Mouse (Mus musculus) intestine, embryonic 14.5 days (tissue): Measurements from ENCODE around the gene Prnd. TPM values are rescaled to one million over a fixed set of nuclear protein-coding genes. Genes with fewer than 3 reads are reported as not detected.

ENCODE experiments used
- ATAC-seq: fragments of 200-750 bp; cut with Nextera tagmentation; replicated peaks from 2 replicates; pipeline ENCODE4 v1.8.0; 2017; ENCODE audit warnings: low read depth, moderate number of reproducible peaks, moderate TSS enrichment, moderate library complexity; ENCODE audit not compliant: low FRiP score, low TSS enrichment
- DNase-seq: peaks from one replicate; pipeline ENCODE4 v3.0.0-alpha.2; 2018; ENCODE audit warnings: low spot score
- H3K27ac ChIP-seq: fragments of 300-500 bp; sonication (generic); 2 replicates; pipeline ENCODE4 v1.5.1; 2014; ENCODE audit warnings: low read depth, mild to moderate bottlenecking, control low read depth
- H3K27me3 ChIP-seq: fragments of 300-500 bp; sonication (generic); replicated peaks from 2 replicates; pipeline ENCODE4 v1.6.1; 2014; ENCODE audit warnings: low read length, control low read depth; ENCODE audit not compliant: control insufficient read depth, insufficient read depth
- H3K36me3 ChIP-seq: fragments of 300-500 bp; sonication (generic); 2 replicates; pipeline ENCODE4 v1.6.1; 2014; ENCODE audit warnings: low read length, control low read depth; ENCODE audit not compliant: control insufficient read depth, insufficient read depth
- H3K4me1 ChIP-seq: fragments of 300-500 bp; sonication (generic); replicated peaks from 2 replicates; pipeline ENCODE4 v1.6.1; 2014; ENCODE audit warnings: low read length, control low read depth, mixed read lengths; ENCODE audit not compliant: control insufficient read depth, insufficient read depth
- H3K4me2 ChIP-seq: fragments of 300-500 bp; sonication (generic); 2 replicates; pipeline ENCODE4 v1.6.1; 2014; ENCODE audit warnings: low read length
- H3K4me3 ChIP-seq: fragments of 300-500 bp; sonication (generic); 2 replicates; pipeline ENCODE4 v1.5.1; 2014; ENCODE audit warnings: low read depth, low read length, control low read depth, mixed read lengths
- H3K9ac ChIP-seq: fragments of 300-500 bp; sonication (generic); 2 replicates; pipeline ENCODE4 v1.6.1; 2014; ENCODE audit warnings: mild to moderate bottlenecking, low read length
- H3K9me3 ChIP-seq: fragments of 300-500 bp; sonication (generic); 2 replicates; pipeline ENCODE4 v1.6.1; 2016; ENCODE audit warnings: low read length, control low read depth; ENCODE audit not compliant: control insufficient read depth
- WGBS: fragments of 180-500 bp; shearing (Covaris S2); extraction: QIAGEN DNeasy Blood & Tissue Kit; methylation state at CpG from one replicate; pipeline ENCODE4 v1.1.7; 2014; 5-methylcytosine and 5-hydroxymethylcytosine counted together
- polyA plus RNA-seq: library from polyadenylated mRNA; unstranded; fragments of >200 nt; fragmentation: Nextera tagmentation; extraction: Ambion mirVana; gene quantifications from 2 replicates; pipeline ENCODE4 v1.2.1, GENCODE M21; 2014

Prnd gene
- polyA plus RNA-seq, 1 experiment from 2014 or later, result 43.0 TPM

- Histone ChIP-seq H3K9me3 (no peaks in the 10 kb centered on the region; the same call in 1 of the 2 replicates), H3K9ac (no peak overlapping the region), H3K27me3 (no peaks in the 10 kb centered on the region), H3K27ac (no peak overlapping the region), H3K4me2 (no peak overlapping the region), H3K4me1 (no peaks in the 10 kb centered on the region), H3K4me3 (no peak overlapping the region), H3K36me3 (no peaks in the 10 kb centered on the region)
- ATAC-seq (no peak; the same call in 1 of the 2 replicates), DNase-seq (peak; percentile 54)
- WGBS, result 32% methylated on average over 9 of the region's 9 CpGs
Observed at GRCm38 (mm10) chr2:131980866-131981265, 30.2 kb downstream of the Prnd start.

DNA sequence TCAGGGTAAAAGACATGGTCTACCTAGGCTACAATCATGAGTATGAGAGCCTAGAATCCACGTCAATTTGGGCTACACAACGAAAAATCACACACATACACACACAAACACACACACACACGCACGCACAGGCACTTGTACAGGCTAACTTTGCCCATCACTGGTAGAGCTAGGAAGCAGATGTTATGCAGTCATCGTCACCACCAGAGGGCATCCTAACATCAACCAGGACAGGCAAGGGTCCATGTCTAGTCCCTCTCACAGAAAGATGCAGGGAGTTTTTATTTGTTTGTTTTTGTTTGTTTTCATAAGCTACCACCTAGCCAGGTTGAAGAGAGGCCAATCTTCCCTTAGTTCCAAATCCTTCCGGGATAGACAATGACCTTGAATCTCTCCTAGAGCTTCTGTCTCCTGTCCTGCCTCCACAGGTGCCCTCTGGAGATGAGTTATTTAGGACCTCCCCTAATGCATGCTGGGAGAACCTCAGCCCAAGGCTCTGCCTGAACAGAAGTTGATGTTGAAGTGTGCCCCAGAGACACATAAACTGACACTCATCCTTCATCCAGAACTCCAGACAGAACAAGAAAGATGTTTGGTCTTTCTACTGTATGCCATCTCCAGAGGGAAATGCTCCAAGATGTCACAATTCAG, 32.0 kb downstream of the Prnd start:
- no peaks in the 10 kb centered on the region for H3K4me1 ChIP-seq
- no peaks in the 10 kb centered on the region; the same call in 1 of the 2 replicates for H3K9me3 ChIP-seq
- no peaks in the 10 kb centered on the region for H3K36me3 ChIP-seq
- WGBS, result 17% methylated on average over 6 of the region's 6 CpGs
- no peak overlapping the region for H3K4me2 ChIP-seq
- no peaks in the 10 kb centered on the region for H3K27me3 ChIP-seq
- no peak overlapping the region for H3K27ac ChIP-seq
- H3K9ac ChIP-seq, result no peak overlapping the region
- ATAC-seq (0 out of 2 replicates have a peak, but pooled peaks have one; percentile 56), DNase-seq (peak; percentile 68)
- H3K4me3 ChIP-seq, result no peak overlapping the region

GRCm38 (mm10) chr2:131987950-131988349, 37.3 kb downstream of the Prnd start:
- H3K27ac ChIP-seq, result no peak overlapping the region
- ATAC-seq (no peak), DNase-seq (no peak)
- H3K9ac ChIP-seq, result no peak overlapping the region
- no peaks in the 10 kb centered on the region for H3K36me3 ChIP-seq
- 51% methylated on average over 3 of the region's 3 CpGs for whole genome bisulfite sequencing
- H3K27me3 ChIP-seq, result no peaks in the 10 kb centered on the region
- H3K9me3 ChIP-seq, result no peaks in the 10 kb centered on the region
- no peak overlapping the region for H3K4me2 ChIP-seq
- no peaks in the 10 kb centered on the region for H3K4me1 ChIP-seq
- H3K4me3 ChIP-seq, result no peak overlapping the region

DNA sequence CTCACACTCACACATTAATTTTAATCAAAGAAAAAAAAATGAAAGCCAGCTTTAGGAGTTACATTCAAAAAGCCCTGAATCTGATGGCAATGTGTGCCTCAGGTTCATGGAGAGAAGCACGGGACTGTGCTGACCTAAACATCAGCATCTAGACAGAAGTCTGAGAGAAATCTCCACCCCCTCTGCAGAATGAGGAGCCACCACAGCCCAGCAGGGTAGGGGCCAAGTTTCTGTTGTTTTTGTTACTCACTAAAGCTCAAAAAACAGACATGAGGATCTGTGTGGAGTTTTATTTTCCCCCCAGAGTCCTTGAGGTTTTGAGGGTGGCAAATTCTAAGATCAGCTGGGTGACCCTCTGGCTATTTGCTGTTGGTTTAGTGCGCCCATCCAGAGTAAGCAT, 37.9 kb downstream of the Prnd start:
- H3K9me3 ChIP-seq, result no peaks in the 10 kb centered on the region
- no peak overlapping the region for H3K4me2 ChIP-seq
- ATAC-seq (no peak), DNase-seq (no peak)
- no peak overlapping the region for H3K9ac ChIP-seq
- no peaks in the 10 kb centered on the region for H3K36me3 ChIP-seq
- no peaks in the 10 kb centered on the region for H3K4me1 ChIP-seq
- no peaks in the 10 kb centered on the region for H3K27me3 ChIP-seq
- H3K4me3 ChIP-seq, result no peak overlapping the region
- 64% methylated on average over 2 of the region's 2 CpGs for WGBS
- no peak overlapping the region for H3K27ac ChIP-seq

DNA sequence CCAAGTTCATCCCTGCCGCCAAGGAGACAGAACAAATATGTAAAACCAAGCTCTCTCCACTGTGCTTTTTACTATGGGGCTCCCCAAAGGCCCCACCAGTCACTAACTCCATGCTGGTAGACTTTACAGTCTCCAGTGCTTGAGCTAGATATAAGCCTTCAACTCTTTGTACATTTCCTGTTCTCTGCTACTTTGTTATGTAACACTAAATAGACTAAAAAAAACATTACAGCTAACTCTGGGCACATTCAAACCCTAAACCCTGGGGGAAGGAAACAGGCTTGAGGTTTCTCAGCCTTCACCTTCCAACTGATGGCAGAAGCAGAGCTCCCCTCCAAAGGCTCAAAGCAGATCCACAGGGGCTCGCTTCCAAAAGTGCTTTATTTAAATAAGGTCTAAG, 41.8 kb downstream of the Prnd start:
- H3K4me2 ChIP-seq, result no peak overlapping the region
- no peaks in the 10 kb centered on the region for H3K9me3 ChIP-seq
- H3K27ac ChIP-seq, result no peak overlapping the region
- ATAC-seq (no peak), DNase-seq (no peak)
- H3K4me3 ChIP-seq, result no peak overlapping the region
- H3K36me3 ChIP-seq, result no peaks in the 10 kb centered on the region
- WGBS, result 84% methylated on average over 2 of the region's 2 CpGs
- H3K9ac ChIP-seq, result no peak overlapping the region
- no peaks in the 10 kb centered on the region for H3K27me3 ChIP-seq
- H3K4me1 ChIP-seq, result no peaks in the 10 kb centered on the region

DNA sequence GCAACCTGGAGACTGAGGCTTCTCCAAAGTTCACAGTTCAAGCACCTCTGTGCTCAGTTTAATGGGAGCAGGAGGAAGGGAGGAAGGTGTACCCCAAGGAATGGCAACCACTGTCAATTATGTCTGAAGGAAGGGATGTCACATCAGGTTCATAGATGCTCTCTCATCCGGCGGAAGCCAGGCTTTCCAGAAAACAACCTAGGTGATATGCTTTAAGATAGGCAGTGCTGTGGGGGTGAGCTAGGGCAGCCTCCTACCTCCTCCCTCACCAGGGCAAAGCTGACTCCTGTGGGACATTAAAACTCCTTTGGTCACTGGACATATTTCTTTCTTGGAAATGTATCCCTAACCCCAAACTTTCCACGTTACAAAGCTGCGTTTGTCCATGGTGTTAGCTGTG, 42.5 kb downstream of the Prnd start:
- H3K36me3 ChIP-seq, result no peaks in the 10 kb centered on the region
- H3K4me3 ChIP-seq, result no peak overlapping the region
- H3K9ac ChIP-seq, result no peak overlapping the region
- ATAC-seq (no peak), DNase-seq (no peak)
- no peak overlapping the region for H3K4me2 ChIP-seq
- H3K27ac ChIP-seq, result no peak overlapping the region
- no peaks in the 10 kb centered on the region for H3K4me1 ChIP-seq
- 66% methylated on average over 4 of the region's 4 CpGs for WGBS
- no peaks in the 10 kb centered on the region for H3K9me3 ChIP-seq
- no peaks in the 10 kb centered on the region for H3K27me3 ChIP-seq

DNA sequence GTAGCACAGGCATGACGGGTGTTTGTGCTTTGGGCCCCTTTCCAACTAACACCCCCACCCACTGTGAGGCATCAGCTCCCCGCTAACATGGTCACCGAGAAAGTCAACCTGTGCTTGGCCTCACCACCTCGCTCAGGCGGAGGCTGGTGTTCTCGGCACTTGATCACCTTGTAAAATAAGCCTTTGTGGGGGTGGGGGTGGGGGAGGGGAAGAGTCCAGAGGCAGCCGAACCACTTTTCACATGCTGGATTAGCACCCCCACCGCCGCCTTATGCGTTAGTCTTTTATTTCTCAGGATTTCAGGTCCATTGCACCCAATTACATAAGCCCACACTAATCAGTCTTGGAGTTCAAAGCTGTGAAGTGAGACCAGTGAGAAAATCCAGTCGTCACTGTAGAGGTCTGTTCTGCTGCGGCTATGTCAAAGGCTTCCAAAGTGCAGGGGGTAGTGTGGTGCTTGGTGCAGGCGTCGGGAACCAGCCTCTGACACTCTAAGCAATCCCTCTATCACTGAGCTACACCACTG, 43.0 kb downstream of the Prnd start:
- WGBS, result 28% methylated on average over 14 of the region's 14 CpGs
- no peaks in the 10 kb centered on the region for H3K9me3 ChIP-seq
- ATAC-seq, result no peak
- H3K9ac ChIP-seq, result no peak overlapping the region
- no peaks in the 10 kb centered on the region for H3K27me3 ChIP-seq
- no peak overlapping the region for H3K4me3 ChIP-seq
- no peaks in the 10 kb centered on the region for H3K36me3 ChIP-seq
- no peaks in the 10 kb centered on the region for H3K4me1 ChIP-seq
- no peak for DNase-seq
- no peak overlapping the region for H3K4me2 ChIP-seq
- no peak overlapping the region for H3K27ac ChIP-seq

DNA sequence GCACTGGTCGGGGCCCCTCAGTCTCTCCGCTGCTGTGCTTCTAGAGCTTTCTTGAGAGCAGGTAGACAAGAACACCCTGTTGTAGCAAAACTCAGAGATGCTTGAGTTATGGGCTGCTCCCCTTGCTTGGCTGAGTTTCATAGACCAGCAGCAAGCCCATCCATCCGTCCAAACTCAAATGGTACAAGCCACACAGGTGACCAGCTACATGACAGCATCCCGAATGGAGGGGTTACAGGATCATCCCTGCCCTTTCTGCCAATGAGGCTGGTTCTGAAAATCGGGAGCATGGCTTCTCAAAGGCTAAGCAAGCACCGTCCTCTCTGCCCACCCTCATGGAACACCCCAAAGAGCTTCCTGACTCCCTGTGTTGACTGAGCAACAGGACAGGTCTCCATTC, 44.3 kb downstream of the Prnd start:
- Histone ChIP-seq H3K27me3 (no peaks in the 10 kb centered on the region), H3K4me2 (no peak overlapping the region), H3K4me3 (no peak overlapping the region), H3K36me3 (no peaks in the 10 kb centered on the region), H3K9ac (no peak overlapping the region), H3K9me3 (no peaks in the 10 kb centered on the region), H3K27ac (no peak overlapping the region), H3K4me1 (no peaks in the 10 kb centered on the region)
- 88% methylated on average over 6 of the region's 6 CpGs for WGBS
- no peak for DNase-seq
- no peak for ATAC-seq

GRCm38 (mm10) chr2:131995742-131996141, 45.1 kb downstream of the Prnd start:
- Histone ChIP-seq H3K4me1 (no peaks in the 10 kb centered on the region), H3K27ac (no peak overlapping the region), H3K9me3 (no peaks in the 10 kb centered on the region), H3K4me3 (no peak overlapping the region), H3K9ac (no peak overlapping the region), H3K4me2 (no peak overlapping the region), H3K27me3 (no peaks in the 10 kb centered on the region), H3K36me3 (no peaks in the 10 kb centered on the region)
- 91% methylated on average over 12 of the region's 12 CpGs for WGBS
- ATAC-seq (no peak), DNase-seq (no peak)
